Mouse (Mus musculus) hindbrain, embryonic 13.5 days (tissue): ENCODE measurements at regions not wholly inside any gene's neighbourhood (a gene's known extent, or its start where the extent isn't known, plus 50 kb on each side); places are given as distances from the start of the nearest gene placed in this dataset.
A peak's percentile ranks its signal among the peaks of the same experiment; 100 is the strongest.

Experiments
- ATAC-seq: fragments of 200-750 bp; cut with Nextera tagmentation; 2 replicates; pipeline ENCODE4 v1.8.0; 2017; ENCODE audit warnings: moderate TSS enrichment; ENCODE audit not compliant: low FRiP score
- H3K27ac ChIP-seq: fragments of 300-500 bp; sonication (generic); 2 replicates; pipeline ENCODE4 v1.5.1; 2015; ENCODE audit warnings: inconsistent platforms, mild to moderate bottlenecking, moderate library complexity
- H3K27me3 ChIP-seq: fragments of 300-500 bp; sonication (generic); 2 replicates; pipeline ENCODE4 v1.6.1; 2015; ENCODE audit warnings: mild to moderate bottlenecking, inconsistent platforms
- H3K36me3 ChIP-seq: fragments of 300-500 bp; sonication (generic); 2 replicates; pipeline ENCODE4 v1.6.1; 2015; ENCODE audit warnings: mild to moderate bottlenecking, inconsistent platforms
- H3K4me1 ChIP-seq: fragments of 300-500 bp; sonication (generic); replicated peaks from 2 replicates; pipeline ENCODE4 v1.6.1; 2015; ENCODE audit warnings: inconsistent platforms
- H3K4me2 ChIP-seq: fragments of 300-500 bp; sonication (generic); 2 replicates; pipeline ENCODE4 v1.6.1; 2015; ENCODE audit warnings: inconsistent platforms, mild to moderate bottlenecking, moderate library complexity
- H3K4me3 ChIP-seq: fragments of 300-500 bp; sonication (generic); 2 replicates; pipeline ENCODE4 v1.5.1; 2015; ENCODE audit warnings: mild to moderate bottlenecking, inconsistent platforms
- H3K9ac ChIP-seq: fragments of 300-500 bp; sonication (generic); 2 replicates; pipeline ENCODE4 v1.6.1; 2015; ENCODE audit warnings: mild to moderate bottlenecking, inconsistent platforms
- H3K9me3 ChIP-seq: fragments of 300-500 bp; sonication (generic); 2 replicates; pipeline ENCODE4 v1.6.1; 2016; ENCODE audit warnings: inconsistent platforms
- WGBS: fragments of 180-500 bp; shearing (Covaris S2); methylation state at CpG from one replicate; pipeline ENCODE4 v1.1.7; 2015; 5-methylcytosine and 5-hydroxymethylcytosine counted together

DNA sequence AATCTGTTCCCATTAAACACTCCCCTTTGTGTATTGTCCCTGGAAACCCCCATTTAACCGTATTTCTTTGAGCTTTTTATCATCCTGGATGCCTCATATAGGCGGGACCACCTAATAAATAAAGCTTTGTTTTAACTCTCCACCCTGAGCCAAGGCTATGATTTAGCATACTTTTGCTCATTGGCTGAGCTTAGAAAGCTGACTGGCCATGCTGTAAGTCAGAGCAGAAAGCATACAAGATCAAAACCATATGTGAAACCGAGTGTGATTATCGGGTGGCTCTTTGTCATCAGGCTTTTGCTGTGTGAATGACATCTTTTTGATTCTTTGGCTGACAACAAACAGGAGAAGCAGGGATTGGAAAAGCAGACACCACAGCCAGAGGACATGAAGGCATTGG is 85.2 kb upstream of the Got2 start:
- Histone ChIP-seq H3K4me3 (no peak overlapping the region), H3K9ac (no peak overlapping the region), H3K27ac (no peak overlapping the region), H3K36me3 (no peaks in the 10 kb centered on the region), H3K4me1 (no peaks in the 10 kb centered on the region), H3K27me3 (0 out of 2 replicates have a peak, but pooled peaks cover 3% of the 10 kb centered on the region), H3K4me2 (no peak overlapping the region), H3K9me3 (no peaks in the 10 kb centered on the region)
- ATAC-seq: no peak
- 44% methylated on average over 4 of the region's 4 CpGs for WGBS

DNA sequence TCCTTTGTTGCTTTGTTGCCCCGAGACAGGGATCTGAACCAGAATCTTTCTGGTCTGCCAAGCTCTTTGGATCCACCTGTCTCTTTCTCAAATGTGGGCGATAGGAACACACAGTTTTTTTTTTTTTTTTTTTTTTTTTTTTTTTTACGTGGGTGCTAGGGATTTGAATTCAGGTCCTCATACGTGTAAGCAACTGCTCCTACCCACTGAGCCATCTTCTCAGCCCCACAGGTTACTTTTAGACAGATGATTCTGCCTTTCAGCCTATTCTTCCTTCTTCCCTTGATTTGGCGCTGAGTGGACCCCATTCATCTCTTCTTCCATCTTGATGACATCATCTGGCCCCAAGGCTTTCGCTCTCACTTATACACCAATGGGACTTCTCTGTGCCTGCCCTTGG is 80.5 kb upstream of the Got2 start:
- 88% methylated on average over 6 of the region's 6 CpGs for WGBS
- Histone ChIP-seq H3K9me3 (no peaks in the 10 kb centered on the region), H3K4me1 (no peaks in the 10 kb centered on the region), H3K4me2 (no peak overlapping the region), H3K9ac (no peak overlapping the region), H3K36me3 (no peaks in the 10 kb centered on the region), H3K27me3 (0 out of 2 replicates have a peak, but pooled peaks cover 2% of the 10 kb centered on the region), H3K4me3 (no peak overlapping the region), H3K27ac (no peak overlapping the region)
- ATAC-seq: no peak

DNA sequence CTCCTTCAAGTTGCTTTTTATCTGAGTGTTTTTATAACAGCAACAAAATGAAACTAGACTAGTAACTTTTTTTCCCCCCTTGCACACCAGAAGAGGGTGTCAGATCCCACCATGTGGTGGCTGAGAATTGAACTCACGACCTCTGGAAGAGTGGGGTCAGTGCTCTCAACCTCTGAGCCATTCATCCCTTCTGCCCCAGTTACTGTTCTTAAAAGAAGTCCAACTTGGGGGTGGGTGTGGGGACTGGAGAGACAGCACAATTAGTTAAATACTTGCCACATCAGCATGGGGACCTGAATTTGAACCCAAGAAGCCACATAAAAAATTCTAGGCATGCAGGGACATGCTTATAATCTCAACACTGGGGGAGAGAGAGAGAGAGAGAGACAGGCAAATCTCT is 78.1 kb upstream of the Got2 start:
- ATAC-seq: no peak
- H3K27me3 ChIP-seq: no peaks in the 10 kb centered on the region
- no peaks in the 10 kb centered on the region for H3K36me3 ChIP-seq
- WGBS: 26% methylated on average over 1 of the region's 1 CpGs
- no peak overlapping the region for H3K4me3 ChIP-seq
- H3K4me1 ChIP-seq: no peaks in the 10 kb centered on the region
- no peak overlapping the region for H3K4me2 ChIP-seq
- no peaks in the 10 kb centered on the region for H3K9me3 ChIP-seq
- no peak overlapping the region for H3K9ac ChIP-seq
- H3K27ac ChIP-seq: no peak overlapping the region

DNA sequence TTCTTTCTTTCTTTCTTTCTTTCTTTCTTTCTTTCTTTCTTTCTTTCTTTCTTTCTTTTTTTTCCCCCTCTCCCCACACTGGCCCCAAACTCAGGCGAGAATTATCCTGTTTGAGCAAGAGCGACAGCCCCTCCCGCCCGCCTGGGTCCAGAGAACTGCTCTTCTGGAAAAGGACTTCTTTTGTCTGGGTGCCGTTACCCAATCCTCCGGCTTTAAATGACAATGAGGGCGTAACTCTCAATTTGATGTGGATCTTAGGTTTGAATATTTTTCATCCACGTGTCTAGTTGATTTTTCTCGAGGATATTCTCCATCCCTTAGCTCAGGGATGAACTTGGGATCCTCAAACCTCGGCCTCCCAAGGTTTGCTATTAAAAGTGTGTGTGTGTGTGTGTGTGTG is 63.9 kb upstream of the Got2 start:
- H3K4me1 ChIP-seq: 0 out of 2 replicates have a peak, but pooled peaks cover 7% of the 10 kb centered on the region
- H3K4me2 ChIP-seq: peak overlapping the region; percentile 53
- 12% methylated on average over 10 of the region's 10 CpGs for WGBS
- no peaks in the 10 kb centered on the region for H3K36me3 ChIP-seq
- H3K27ac ChIP-seq: no peak overlapping the region
- ATAC-seq: no peak
- H3K9ac ChIP-seq: peak overlapping the region; percentile 53; the same call in 1 of the 2 replicates
- peak overlapping the region; percentile 32 for H3K4me3 ChIP-seq
- no peaks in the 10 kb centered on the region for H3K27me3 ChIP-seq
- no peaks in the 10 kb centered on the region for H3K9me3 ChIP-seq

DNA sequence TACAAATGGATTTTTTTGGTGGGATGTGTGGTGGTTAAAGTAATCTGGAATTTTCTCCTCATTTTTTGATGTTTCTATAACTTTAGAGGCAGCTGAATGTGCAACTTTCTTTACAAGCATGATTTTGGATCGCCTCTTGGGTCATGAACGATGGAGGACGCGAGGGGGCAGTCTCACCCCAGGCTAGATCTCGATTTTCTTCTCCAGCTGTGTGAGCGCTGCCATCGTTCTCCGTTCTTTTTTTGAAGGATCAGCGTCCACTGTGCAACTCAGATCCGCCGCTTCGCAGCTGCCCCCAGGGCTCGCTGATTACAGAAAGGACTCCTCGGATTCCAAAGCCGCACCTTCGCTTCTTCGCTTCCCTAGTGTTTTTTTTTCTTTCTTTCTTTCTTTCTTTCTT is 63.4 kb upstream of the Got2 start:
- Histone ChIP-seq H3K4me2 (peak overlapping the region; percentile 53), H3K36me3 (no peaks in the 10 kb centered on the region), H3K27ac (no peak overlapping the region), H3K9ac (no peak overlapping the region), H3K9me3 (no peaks in the 10 kb centered on the region), H3K4me3 (peak overlapping the region; percentile 32), H3K4me1 (0 out of 2 replicates have a peak, but pooled peaks cover 7% of the 10 kb centered on the region), H3K27me3 (no peaks in the 10 kb centered on the region)
- WGBS: under 1% methylated on average over 17 of the region's 17 CpGs
- ATAC-seq: 0 out of 2 replicates have a peak, but pooled peaks have one; percentile 43
